Mouse (Mus musculus) kidney, adult 2 months (tissue): ENCODE results near the gene 1810046K07Rik. TPM values are rescaled to one million over a fixed set of nuclear protein-coding genes. Genes with fewer than 3 reads are reported as not detected.

Experiments used
- DNase-seq: peaks from one replicate; pipeline ENCODE4 v3.0.0; 2021
- H3K27ac ChIP-seq: fragments of 200-500 bp; 2 replicates; pipeline ENCODE4 v1.5.1; 2012; ENCODE audit warnings: low read depth, low read length, control low read depth, inconsistent platforms; ENCODE audit not compliant: insufficient read depth
- H3K27me3 ChIP-seq: fragments of 200-500 bp; replicated peaks from 2 replicates; pipeline ENCODE4 v1.6.1; 2012; ENCODE audit warnings: mild to moderate bottlenecking, moderate library complexity, low read length, inconsistent platforms; ENCODE audit not compliant: control insufficient read depth, insufficient read depth
- H3K36me3 ChIP-seq: fragments of 200-500 bp; 2 replicates; pipeline ENCODE4 v1.6.1; 2012; ENCODE audit warnings: mild to moderate bottlenecking, moderate library complexity, low read length, inconsistent platforms; ENCODE audit not compliant: control insufficient read depth, insufficient read depth
- H3K4me1 ChIP-seq: fragments of 200-500 bp; 2 replicates; pipeline ENCODE4 v1.6.1; 2011; ENCODE audit warnings: low read length; ENCODE audit not compliant: control insufficient read depth, insufficient read depth
- H3K4me3 ChIP-seq: fragments of 200-500 bp; 2 replicates; pipeline ENCODE4 v1.5.1; 2011; ENCODE audit warnings: mild to moderate bottlenecking, low read depth, low read length, control low read depth; ENCODE audit not compliant: insufficient read depth
- CTCF ChIP-seq: fragments of 200-500 bp; conservative IDR thresholded peaks from 2 replicates; pipeline ENCODE4 v1.5.1; 2011; ENCODE audit warnings: low read depth, mild to moderate bottlenecking, control low read depth, low read length, moderate library complexity, mixed read lengths; ENCODE audit not compliant: insufficient read depth, insufficient read length
- POLR2A ChIP-seq: fragments of 200-500 bp; IDR thresholded peaks from one replicate; pipeline ENCODE4 v1.6.1; 2011; ENCODE audit warnings: low read depth, low read length, control low read depth
- WGBS: fragments of 180-500 bp; shearing (Covaris S2); methylation state at CpG from one replicate; pipeline ENCODE4 v1.1.7; 2018; 5-methylcytosine and 5-hydroxymethylcytosine counted together
- polyA plus RNA-seq: library from polyadenylated mRNA; depleted of rRNA; stranded (reverse); fragments of >200 nt; gene quantifications from 2 replicates; pipeline ENCODE4 v1.2.3, GENCODE M21; 2012

1810046K07Rik gene
- polyA plus RNA-seq, 1 experiment, result 0.39 TPM

DNA sequence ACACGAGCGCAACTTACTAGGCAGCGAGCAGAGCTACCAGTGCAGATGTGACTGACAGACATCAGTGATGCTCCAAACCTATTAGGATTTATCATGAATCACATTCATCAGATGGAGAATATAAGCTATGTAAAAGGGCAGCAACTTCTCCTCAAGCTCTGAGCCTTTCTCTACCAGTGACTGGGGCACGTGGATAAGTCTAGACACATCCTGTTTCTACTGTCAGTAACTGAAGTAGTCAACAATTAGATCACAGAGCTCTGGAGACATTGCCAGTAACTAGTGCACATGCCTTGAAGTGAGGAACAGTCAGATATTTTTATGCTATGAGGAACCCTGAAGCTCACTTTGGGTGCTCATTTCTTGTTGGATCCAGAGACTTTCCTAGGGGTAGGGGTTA is 11.4 kb downstream of the 1810046K07Rik start:
- WGBS, result 86% methylated on average over 4 of the region's 4 CpGs
- H3K36me3 ChIP-seq, result no peaks in the 10 kb centered on the region
- no peaks in the 10 kb centered on the region for H3K27me3 ChIP-seq
- no peak for DNase-seq
- H3K27ac ChIP-seq, result no peak overlapping the region
- H3K4me3 ChIP-seq, result no peak overlapping the region
- H3K4me1 ChIP-seq, result peaks cover 2% of the 10 kb centered on the region; the same call in 1 of the 2 replicates
- TF ChIP-seq CTCF (no peak), POLR2A (no peak)

DNA sequence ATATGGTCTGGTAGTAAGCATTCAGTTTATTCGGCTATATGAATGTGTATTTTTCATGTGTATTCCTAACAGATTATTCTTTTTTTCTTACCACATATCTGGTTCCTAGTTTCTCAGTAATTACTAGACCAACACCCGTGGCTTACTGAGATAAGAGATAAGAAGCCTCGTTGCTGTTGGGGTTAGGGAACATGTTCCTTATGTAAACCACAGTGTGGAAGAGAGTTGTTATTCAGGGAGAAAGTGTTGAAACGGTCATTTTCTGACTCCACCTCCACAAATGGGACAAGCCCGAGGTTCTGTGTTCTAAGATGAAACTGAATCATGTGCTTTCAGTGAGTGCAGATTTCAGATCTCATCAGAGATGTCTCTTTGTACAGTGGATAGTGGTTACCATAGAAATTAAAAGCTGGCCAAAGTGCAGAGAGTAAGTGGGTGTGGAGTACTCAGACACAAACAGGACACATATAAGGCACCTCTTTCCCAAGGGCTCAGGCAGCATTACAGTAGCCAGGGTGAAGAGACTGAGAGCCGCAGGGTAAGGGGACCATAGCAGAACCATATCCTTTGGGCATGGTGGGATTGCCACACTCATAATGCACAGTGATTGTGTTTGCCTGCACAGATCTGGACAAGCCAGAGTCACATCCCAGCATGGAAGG is 13.2 kb downstream of the 1810046K07Rik start:
- no peak for DNase-seq
- no peak overlapping the region for H3K27ac ChIP-seq
- H3K36me3 ChIP-seq, result no peaks in the 10 kb centered on the region
- no peak overlapping the region for H3K4me3 ChIP-seq
- TF ChIP-seq CTCF (no peak), POLR2A (no peak)
- no peaks in the 10 kb centered on the region for H3K27me3 ChIP-seq
- 66% methylated on average over 6 of the region's 6 CpGs for WGBS
- H3K4me1 ChIP-seq, result peaks cover 3% of the 10 kb centered on the region; the same call in 1 of the 2 replicates

DNA sequence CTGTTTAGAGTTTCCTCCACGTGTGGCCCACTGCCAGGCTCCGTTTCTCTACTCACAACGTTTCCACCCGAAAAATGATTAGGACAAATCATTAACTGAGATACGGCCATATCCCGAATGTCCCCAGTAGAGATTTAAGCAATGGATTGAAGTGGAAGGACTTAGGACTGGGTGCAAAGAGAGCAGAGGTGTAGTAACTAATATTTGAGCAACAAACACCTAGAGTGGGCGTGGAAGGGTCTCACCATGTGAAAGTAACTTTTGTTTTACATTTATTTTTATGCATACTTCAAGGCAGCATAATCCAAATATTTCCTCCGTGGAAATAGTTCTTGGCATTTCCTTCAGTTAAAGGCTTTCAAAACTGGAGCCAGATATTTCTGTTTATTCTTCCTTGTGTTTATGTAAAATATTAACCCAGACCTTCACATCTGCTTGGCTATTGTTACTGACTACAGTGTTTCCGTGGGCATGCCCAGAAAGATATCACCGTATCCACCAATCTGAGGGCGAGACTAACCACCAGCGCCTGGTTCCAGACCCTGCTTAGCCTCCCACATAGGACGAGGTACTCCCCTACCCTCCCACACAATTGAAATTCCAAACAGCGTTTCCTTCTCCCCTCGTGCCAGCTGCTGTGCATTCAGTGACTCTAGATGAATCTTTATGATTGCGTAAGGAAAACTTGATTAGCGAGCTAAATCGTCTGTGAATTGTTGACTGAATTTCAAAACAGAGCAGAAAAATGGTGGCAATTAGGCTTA is 16.0 kb downstream of the 1810046K07Rik start:
- Histone ChIP-seq H3K27me3 (no peaks in the 10 kb centered on the region), H3K27ac (no peak overlapping the region), H3K36me3 (no peaks in the 10 kb centered on the region), H3K4me1 (peaks cover 3% of the 10 kb centered on the region; the same call in 1 of the 2 replicates), H3K4me3 (no peak overlapping the region)
- TF ChIP-seq CTCF (no peak), POLR2A (no peak)
- 27% methylated on average over 18 of the region's 18 CpGs for WGBS
- DNase-seq, result peak; percentile 6

DNA sequence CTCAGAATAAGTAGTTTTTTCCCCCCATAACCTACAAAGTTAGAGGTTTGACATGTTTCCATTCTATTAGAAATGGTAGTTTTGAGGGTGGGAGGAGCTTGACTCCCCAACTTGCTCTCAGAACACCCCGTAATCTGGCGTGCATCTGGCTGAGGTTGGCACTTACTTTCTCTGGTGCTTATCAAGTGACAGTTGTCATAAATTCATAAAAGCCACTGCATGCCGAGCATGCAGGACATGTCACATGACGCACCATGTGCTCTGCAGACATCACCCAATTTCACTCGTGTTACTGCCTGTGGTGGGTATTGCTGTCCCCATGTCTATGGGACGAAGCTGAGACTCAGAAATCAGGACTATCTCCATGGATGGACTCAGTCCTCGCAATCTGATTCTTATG is 18.2 kb downstream of the 1810046K07Rik start:
- Histone ChIP-seq H3K4me3 (no peak overlapping the region), H3K27me3 (no peaks in the 10 kb centered on the region), H3K4me1 (peaks cover 3% of the 10 kb centered on the region; the same call in 1 of the 2 replicates), H3K36me3 (no peaks in the 10 kb centered on the region), H3K27ac (no peak overlapping the region)
- 79% methylated on average over 7 of the region's 7 CpGs for WGBS
- TF ChIP-seq CTCF, result no peak
- no peak for TF ChIP-seq POLR2A
- DNase-seq, result no peak

DNA sequence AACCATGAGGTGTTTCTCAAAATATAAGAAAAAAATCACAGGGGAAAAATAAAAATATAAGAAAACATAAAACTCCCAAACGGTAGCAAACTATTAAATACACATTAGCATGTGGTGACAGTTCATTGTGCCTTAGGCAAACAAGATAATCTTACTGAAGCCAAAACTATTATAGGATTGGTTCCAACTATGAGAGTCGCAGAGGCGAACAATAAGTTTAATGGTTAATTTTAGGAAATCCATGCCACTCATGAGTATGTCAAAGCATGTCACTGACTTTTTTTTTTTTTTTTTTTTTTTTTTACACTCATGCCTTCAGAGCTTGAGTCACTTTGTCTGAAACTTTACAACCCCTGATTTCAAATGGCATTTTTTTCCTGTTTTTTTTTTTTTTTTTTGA is 22.4 kb downstream of the 1810046K07Rik start:
- Histone ChIP-seq H3K36me3 (no peaks in the 10 kb centered on the region), H3K4me3 (no peak overlapping the region), H3K27ac (no peak overlapping the region), H3K27me3 (no peaks in the 10 kb centered on the region), H3K4me1 (no peaks in the 10 kb centered on the region)
- 72% methylated on average over 3 of the region's 3 CpGs for WGBS
- no peak for TF ChIP-seq POLR2A
- no peak for TF ChIP-seq CTCF
- no peak for DNase-seq

DNA sequence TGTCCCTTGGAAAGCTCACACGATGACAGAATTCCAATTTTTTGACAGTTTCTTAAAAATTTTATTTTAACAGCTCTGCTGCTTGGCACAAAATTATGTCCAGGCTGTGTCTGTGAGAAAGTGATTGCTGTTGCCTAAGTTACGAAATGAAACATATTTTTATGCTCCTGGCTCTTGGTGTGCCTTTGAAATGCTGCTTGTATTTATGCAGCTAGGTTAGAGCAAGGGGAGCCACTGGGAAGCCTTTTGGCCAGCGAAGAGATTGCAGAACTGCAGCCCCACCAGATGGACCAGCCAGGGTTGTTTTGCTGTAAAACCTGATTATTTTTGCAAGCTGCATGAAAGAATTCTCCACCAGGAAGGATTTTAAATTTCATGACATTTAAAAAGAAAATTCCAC is 23.6 kb downstream of the 1810046K07Rik start:
- TF ChIP-seq CTCF, result no peak
- Histone ChIP-seq H3K27ac (no peak overlapping the region), H3K4me3 (no peak overlapping the region), H3K4me1 (no peaks in the 10 kb centered on the region), H3K36me3 (no peaks in the 10 kb centered on the region), H3K27me3 (no peaks in the 10 kb centered on the region)
- DNase-seq, result no peak
- WGBS, result 77% methylated on average over 3 of the region's 3 CpGs

DNA sequence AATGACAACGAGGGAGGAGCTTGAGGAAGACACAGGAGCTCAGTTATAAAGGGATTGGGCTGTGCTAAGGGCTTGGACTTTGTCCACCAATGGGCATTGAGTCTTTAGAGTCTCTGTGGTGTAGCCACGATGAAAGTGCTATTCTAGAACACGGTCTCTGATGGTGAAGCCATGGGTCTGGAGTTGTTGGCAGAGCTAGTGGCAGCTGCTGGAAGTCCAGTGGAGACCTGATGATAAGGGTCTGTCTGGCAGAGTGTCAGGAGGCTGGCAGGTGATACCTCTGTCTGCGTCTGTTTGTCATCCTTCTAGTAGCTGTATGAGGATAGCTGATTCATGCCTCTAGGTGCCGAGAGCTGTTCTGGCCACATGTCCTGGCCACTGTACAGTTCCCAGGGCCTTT is 24.7 kb downstream of the 1810046K07Rik start:
- Histone ChIP-seq H3K4me1 (no peaks in the 10 kb centered on the region), H3K36me3 (no peaks in the 10 kb centered on the region), H3K4me3 (no peak overlapping the region), H3K27me3 (no peaks in the 10 kb centered on the region), H3K27ac (no peak overlapping the region)
- 78% methylated on average over 5 of the region's 5 CpGs for WGBS
- DNase-seq, result no peak
- TF ChIP-seq CTCF, result no peak
- no peak for TF ChIP-seq POLR2A
